Mouse (Mus musculus): ENCODE results near the gene Lars2. TPM values are rescaled to one million over a fixed set of nuclear protein-coding genes. Genes with fewer than 3 reads are reported as not detected.
A peak's percentile ranks its signal among the peaks of the same experiment; 100 is the strongest.

The Lars2 gene
- polyA plus RNA-seq, 1 experiment: 9,263 TPM

DNA sequence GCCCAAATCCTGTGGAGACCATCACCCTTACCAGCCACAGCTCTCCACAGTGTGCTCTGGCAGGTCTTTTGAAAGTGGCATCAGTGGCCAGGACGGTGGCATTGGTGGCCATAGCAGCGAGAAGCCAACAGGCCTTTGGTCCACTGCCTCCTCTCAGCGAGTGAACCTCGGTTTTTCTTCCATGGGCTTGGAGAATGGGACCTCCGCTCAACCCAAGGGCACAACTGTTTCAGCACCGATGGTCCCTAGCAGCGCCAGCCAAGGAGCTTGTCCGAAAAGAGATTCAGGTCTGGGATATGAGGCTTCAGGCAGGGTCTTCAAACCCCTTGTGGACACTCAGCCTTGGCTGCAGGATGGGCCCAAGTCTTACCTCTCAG is 113.1 kb downstream of the Lars2 start:
- Histone ChIP-seq H3K4me1 (ENCODE audit: control insufficient read depth, insufficient read depth, low read length) (peaks cover 10% of the 10 kb centered on the region), H3K4me3 (ENCODE audit: insufficient read depth, low read depth, low read length) (peak overlapping the region; percentile 58; the same call in 1 of the 2 replicates), H3K27ac (ENCODE audit: insufficient read depth, low read depth, low read length) (no peak overlapping the region)
- WGBS: 92% methylated on average over 8 of the region's 8 CpGs
- TF ChIP-seq POLR2A (IDR thresholded peaks at IDR 0.05; ENCODE audit: insufficient read depth, low read depth, low read length) (no peak), CTCF (IDR thresholded peaks at IDR 0.05; ENCODE audit: insufficient read depth, low read depth, low read length) (no peak)

DNA sequence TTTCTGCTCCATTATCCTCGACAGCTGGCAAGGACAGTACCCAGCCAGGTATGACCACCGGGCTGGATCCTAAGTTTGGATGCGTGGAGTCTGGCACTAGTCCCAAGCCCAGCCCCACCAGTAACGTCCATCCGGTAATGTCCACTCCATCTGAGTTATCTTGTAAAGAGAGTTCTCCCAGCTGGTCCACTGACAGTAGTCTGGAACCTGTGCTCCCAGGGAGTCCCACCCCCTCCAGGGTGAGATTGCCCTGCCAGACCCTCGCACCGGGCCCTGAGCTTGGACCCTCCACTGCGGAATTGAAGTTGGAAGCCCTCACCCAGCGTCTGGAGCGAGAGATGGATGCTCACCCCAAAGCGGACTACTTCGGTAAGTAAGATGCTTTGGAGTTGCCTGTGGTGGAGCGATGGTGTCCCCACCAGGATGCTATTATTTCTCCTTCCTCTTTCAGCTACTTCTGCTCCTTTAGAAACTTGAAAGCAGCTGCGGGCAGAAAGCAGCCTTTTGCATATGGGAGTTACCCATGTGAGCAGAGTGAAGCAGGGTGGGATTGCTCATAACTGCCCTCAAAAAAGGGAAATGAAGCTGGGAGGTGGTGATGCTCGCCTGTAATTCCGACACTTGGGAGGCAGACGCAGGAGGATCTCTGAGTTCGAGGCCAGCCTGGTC is 113.7 kb downstream of the Lars2 start:
- Histone ChIP-seq H3K4me1 (ENCODE audit: control insufficient read depth, insufficient read depth, low read length) (peaks cover 10% of the 10 kb centered on the region), H3K4me3 (ENCODE audit: insufficient read depth, low read depth, low read length) (peak overlapping the region; percentile 58; the same call in 1 of the 2 replicates)

DNA sequence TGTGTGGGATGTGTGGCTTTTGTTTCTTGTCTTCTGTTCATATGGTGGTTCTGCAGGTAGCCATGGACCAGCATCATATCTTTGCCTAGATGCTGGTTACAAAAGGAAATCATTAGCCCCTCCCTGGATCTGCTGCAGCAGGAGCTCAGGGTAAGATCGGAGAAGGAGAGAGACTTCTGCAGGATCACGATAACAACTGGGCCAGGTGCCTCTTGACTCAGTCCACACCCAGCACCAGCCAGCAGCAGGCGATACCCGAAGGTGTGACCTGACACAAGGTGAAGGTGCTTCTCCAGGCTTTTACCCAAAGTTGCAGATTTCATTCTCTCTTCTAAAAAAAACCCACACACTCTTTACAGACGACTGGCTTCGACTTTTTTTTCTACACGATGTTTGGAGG is 114.4 kb downstream of the Lars2 start:
- H3K4me1 ChIP-seq (ENCODE audit: control insufficient read depth, insufficient read depth, low read length): peaks cover 10% of the 10 kb centered on the region
- H3K27ac ChIP-seq (ENCODE audit: insufficient read depth, low read depth, low read length): no peak overlapping the region
- WGBS: 54% methylated on average over 7 of the region's 7 CpGs
- TF ChIP-seq CTCF (IDR thresholded peaks at IDR 0.05; ENCODE audit: insufficient read depth, low read depth, low read length) (no peak), POLR2A (IDR thresholded peaks at IDR 0.05; ENCODE audit: insufficient read depth, low read depth, low read length) (no peak)
- H3K4me3 ChIP-seq (ENCODE audit: insufficient read depth, low read depth, low read length): no peak overlapping the region

More for the DNA sequence above, 113.7 kb downstream of the Lars2 start:
- no peak overlapping the region for H3K27ac ChIP-seq (ENCODE audit: insufficient read depth, low read depth, low read length)
- TF ChIP-seq POLR2A (IDR thresholded peaks at IDR 0.05; ENCODE audit: insufficient read depth, low read depth, low read length): no peak
- no peak for TF ChIP-seq CTCF (IDR thresholded peaks at IDR 0.05; ENCODE audit: insufficient read depth, low read depth, low read length)
- WGBS: 78% methylated on average over 18 of the region's 18 CpGs

DNA sequence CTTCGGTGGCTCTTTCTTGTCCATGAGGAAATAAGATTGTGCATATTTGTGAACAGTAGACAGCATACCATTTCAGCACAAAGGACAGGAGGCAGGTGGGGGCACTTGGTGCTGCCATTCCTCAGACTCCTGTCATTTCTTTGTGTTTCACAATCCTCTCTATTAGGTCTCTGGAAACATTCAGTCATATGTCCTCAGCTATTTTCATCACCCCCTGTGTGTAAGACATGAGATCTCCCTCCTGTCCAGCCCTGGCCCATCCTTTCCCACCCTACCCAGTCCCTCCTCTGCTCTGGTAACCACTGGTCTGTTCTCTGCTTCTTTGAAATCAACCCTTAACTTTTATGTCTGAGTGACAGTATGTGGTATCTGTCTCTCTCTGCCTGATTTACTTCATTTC is 116.9 kb downstream of the Lars2 start:
- Histone ChIP-seq H3K27ac (ENCODE audit: insufficient read depth, low read depth, low read length) (no peak overlapping the region), H3K4me3 (ENCODE audit: insufficient read depth, low read depth, low read length) (no peak overlapping the region), H3K4me1 (ENCODE audit: control insufficient read depth, insufficient read depth, low read length) (peaks cover 10% of the 10 kb centered on the region; the same call in 1 of the 2 replicates)
- TF ChIP-seq CTCF (IDR thresholded peaks at IDR 0.05; ENCODE audit: insufficient read depth, low read depth, low read length) (no peak), POLR2A (IDR thresholded peaks at IDR 0.05; ENCODE audit: insufficient read depth, low read depth, low read length) (no peak)
- 86% methylated on average over 1 of the region's 1 CpGs for WGBS

DNA sequence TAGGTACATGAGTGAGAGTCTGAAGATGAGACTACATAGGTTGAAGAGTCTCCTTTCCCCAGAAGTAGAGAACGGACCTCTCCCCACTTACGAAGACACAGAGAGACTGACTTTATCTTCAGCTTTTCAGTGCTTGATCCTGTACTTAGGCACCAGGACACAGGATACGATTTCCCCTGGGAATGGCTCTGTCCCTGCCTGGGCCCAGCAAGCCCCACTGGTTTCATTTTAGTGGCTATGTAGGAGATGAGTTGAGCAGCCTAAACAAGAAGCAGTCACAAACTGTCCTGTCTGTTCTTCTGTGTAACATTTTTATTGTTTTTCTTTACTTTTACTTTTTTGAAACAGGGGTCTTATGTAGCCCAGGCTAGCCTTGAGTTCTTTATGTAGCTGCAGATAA is 118.1 kb downstream of the Lars2 start:
- Histone ChIP-seq H3K4me1 (ENCODE audit: control insufficient read depth, insufficient read depth, low read length) (peaks cover 5% of the 10 kb centered on the region; the same call in 1 of the 2 replicates), H3K4me3 (ENCODE audit: insufficient read depth, low read depth, low read length) (no peak overlapping the region)
- TF ChIP-seq CTCF (IDR thresholded peaks at IDR 0.05; ENCODE audit: insufficient read depth, low read depth, low read length) (no peak), POLR2A (IDR thresholded peaks at IDR 0.05; ENCODE audit: insufficient read depth, low read depth, low read length) (no peak)

DNA sequence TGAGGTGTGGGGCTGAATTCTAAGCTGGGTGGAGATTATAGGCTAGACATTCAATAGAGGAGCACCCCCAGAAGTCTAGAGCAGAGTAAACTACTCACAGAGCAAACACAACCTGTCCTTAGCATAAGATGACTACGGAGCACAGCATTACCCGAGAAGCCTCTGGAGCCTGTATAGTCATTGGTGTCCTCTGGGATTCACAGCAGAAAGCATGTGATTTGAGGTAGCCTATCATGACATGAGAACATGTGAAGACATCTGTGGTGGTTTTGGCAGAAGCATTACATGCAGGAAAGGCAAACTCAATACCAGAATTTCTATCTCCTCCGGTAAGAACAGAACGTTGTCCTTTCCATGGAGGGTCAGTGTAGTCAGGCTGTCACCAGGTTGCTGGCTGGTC is 118.8 kb downstream of the Lars2 start:
- WGBS: 89% methylated on average over 4 of the region's 4 CpGs
- Histone ChIP-seq H3K4me1 (ENCODE audit: control insufficient read depth, insufficient read depth, low read length) (peaks cover 5% of the 10 kb centered on the region; the same call in 1 of the 2 replicates), H3K4me3 (ENCODE audit: insufficient read depth, low read depth, low read length) (no peak overlapping the region), H3K27ac (ENCODE audit: insufficient read depth, low read depth, low read length) (no peak overlapping the region)
- no peak for TF ChIP-seq POLR2A (IDR thresholded peaks at IDR 0.05; ENCODE audit: insufficient read depth, low read depth, low read length)
- TF ChIP-seq CTCF (IDR thresholded peaks at IDR 0.05; ENCODE audit: insufficient read depth, low read depth, low read length): no peak

More for the DNA sequence above, 118.1 kb downstream of the Lars2 start:
- 96% methylated on average over 3 of the region's 3 CpGs for WGBS
- no peak overlapping the region for H3K27ac ChIP-seq (ENCODE audit: insufficient read depth, low read depth, low read length)

DNA sequence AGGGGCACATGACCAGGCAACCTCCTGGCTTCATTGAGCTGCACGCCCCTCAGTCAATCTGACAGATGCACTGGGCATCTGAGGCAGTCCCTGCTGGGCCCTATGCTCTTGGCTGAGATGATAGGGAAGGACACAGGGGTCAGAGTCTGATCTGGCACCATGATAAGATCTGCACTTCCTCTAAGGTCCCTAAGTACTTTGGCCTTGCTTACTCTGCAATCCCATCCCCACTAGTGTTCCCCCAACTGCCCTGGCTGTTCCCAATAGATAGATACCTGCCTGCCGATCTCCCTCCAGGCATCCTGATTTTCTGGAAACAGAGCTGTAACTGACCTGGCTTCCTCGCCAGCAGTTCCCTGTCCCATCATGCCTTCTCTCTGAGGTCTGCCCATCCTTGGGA is 119.9 kb downstream of the Lars2 start:
- 88% methylated on average over 3 of the region's 3 CpGs for WGBS

DNA sequence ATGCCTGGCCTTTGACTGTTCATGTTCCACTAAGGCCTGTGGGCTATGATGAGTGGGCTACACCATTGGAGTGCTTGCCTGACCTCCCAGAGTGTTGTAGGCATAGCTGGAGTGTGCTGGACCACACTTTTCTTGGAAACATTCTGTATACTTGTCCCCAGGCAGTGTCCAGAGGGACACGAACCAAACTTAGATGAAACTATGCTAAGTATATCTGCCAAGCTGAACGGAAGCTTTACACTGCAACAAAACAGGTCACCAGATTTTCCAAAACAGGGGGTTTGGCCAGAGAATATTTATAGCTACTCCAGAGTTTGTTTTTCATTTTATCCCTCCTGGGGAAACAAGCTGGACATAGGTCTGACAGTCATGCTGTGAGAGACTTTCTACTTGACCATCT is 122.3 kb downstream of the Lars2 start:
- 75% methylated on average over 2 of the region's 2 CpGs for WGBS
- TF ChIP-seq POLR2A (IDR thresholded peaks at IDR 0.05; ENCODE audit: insufficient read depth, low read depth, low read length) (no peak), CTCF (IDR thresholded peaks at IDR 0.05; ENCODE audit: insufficient read depth, low read depth, low read length) (no peak)

More for the DNA sequence above, 119.9 kb downstream of the Lars2 start:
- H3K4me1 ChIP-seq (ENCODE audit: control insufficient read depth, insufficient read depth, low read length): peaks cover 5% of the 10 kb centered on the region; the same call in 1 of the 2 replicates
- no peak overlapping the region for H3K4me3 ChIP-seq (ENCODE audit: insufficient read depth, low read depth, low read length)
- no peak overlapping the region for H3K27ac ChIP-seq (ENCODE audit: insufficient read depth, low read depth, low read length)
- TF ChIP-seq POLR2A (IDR thresholded peaks at IDR 0.05; ENCODE audit: insufficient read depth, low read depth, low read length): no peak
- no peak for TF ChIP-seq CTCF (IDR thresholded peaks at IDR 0.05; ENCODE audit: insufficient read depth, low read depth, low read length)

DNA sequence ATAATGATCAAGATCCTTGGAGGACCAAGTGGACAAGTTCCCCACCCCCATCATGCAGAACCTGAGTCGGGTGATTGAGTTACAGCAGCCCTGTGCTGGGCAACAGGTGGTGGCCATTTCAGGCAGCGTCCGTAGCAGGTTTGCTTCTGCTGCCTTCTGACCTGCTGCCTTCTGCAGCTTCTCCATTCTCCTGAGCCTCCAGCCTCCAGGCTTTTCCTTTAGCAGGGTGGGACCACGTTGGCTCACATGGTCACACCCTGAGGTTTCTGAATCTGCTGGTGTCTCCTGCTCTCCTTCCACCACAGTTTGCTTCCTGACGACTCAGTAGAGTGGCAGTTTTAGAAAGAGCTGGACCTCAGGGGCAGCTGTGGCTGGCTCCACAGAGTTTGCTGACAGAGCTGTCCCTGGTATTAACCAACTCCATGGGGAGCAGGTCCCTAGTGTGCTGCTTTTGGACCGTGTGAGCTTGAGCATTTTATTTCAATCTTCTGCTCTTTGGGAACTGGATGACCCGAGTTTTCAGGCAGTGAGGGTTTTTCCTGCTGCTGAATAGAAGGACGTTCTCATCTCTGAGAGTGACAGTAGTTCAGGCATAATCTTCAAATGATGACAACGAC is 123.1 kb downstream of the Lars2 start:
- Histone ChIP-seq H3K4me3 (ENCODE audit: insufficient read depth, low read depth, low read length) (no peak overlapping the region), H3K4me1 (ENCODE audit: control insufficient read depth, insufficient read depth, low read length) (peaks cover 5% of the 10 kb centered on the region), H3K27ac (ENCODE audit: insufficient read depth, low read depth, low read length) (no peak overlapping the region)
- 74% methylated on average over 9 of the region's 9 CpGs for WGBS
- TF ChIP-seq CTCF (IDR thresholded peaks at IDR 0.05; ENCODE audit: insufficient read depth, low read depth, low read length) (no peak), POLR2A (IDR thresholded peaks at IDR 0.05; ENCODE audit: insufficient read depth, low read depth, low read length) (no peak)

More for the DNA sequence above, 122.3 kb downstream of the Lars2 start:
- H3K4me3 ChIP-seq (ENCODE audit: insufficient read depth, low read depth, low read length): no peak overlapping the region
- H3K27ac ChIP-seq (ENCODE audit: insufficient read depth, low read depth, low read length): no peak overlapping the region
- peaks cover 5% of the 10 kb centered on the region for H3K4me1 ChIP-seq (ENCODE audit: control insufficient read depth, insufficient read depth, low read length)

Data from olfactory bulb, adult 2 months (tissue).